Mouse (Mus musculus): ENCODE results near the gene Lpxn. TPM values are rescaled to one million over a fixed set of nuclear protein-coding genes. Genes with fewer than 3 reads are reported as not detected.

Lpxn gene
- total RNA-seq (2022), result 1 to 10 TPM; 1.4 to 6.1 (median 2.7) TPM

- DNase-seq (ENCODE audit: low spot score in 2 of 2), result peak; percentile 98
These were observed at the start of gene Lpxn, which contains the start of gene Zfp91 for GRCm38 (mm10) chr19:12795511-12796327. Gene Lpxn, plus strand, starts transcription at chr19:12796193. Gene Zfp91, minus strand, starts transcription at chr19:12796126.

GRCm38 (mm10) chr19:12756286-12756685 lies 39.7 kb upstream of the Lpxn start:
- DNase-seq (ENCODE audit: low spot score in 2 of 2), result no peak

GRCm38 (mm10) chr19:12758936-12759478 lies 37.0 kb upstream of the Lpxn start:
- DNase-seq (ENCODE audit: low spot score in 2 of 2), result no peak

- DNase-seq (ENCODE audit: low spot score in 2 of 2), result peak; percentile 52 to 55
These were observed 36.3 kb upstream of the Lpxn start for GRCm38 (mm10) chr19:12759656-12760055.

- DNase-seq (ENCODE audit: low spot score in 2 of 2), result no peak
These were observed 33.5 kb upstream of the Lpxn start for GRCm38 (mm10) chr19:12762212-12763130.

GRCm38 (mm10) chr19:12765308-12765707 lies 30.7 kb upstream of the Lpxn start, which contains the start of gene Cntf:
Gene Cntf, minus strand, starts transcription at chr19:12765632.
- DNase-seq (ENCODE audit: low spot score in 2 of 2), result no peak

GRCm38 (mm10) chr19:12770888-12771287 lies 25.1 kb upstream of the Lpxn start:
- DNase-seq (ENCODE audit: low spot score in 2 of 2), result no peak

GRCm38 (mm10) chr19:12780437-12780836 lies 15.6 kb upstream of the Lpxn start:
- no peak for DNase-seq (ENCODE audit: low spot score in 2 of 2)

GRCm38 (mm10) chr19:12786803-12787395 lies 9.1 kb upstream of the Lpxn start:
- no peak for DNase-seq (ENCODE audit: low spot score in 2 of 2)

GRCm38 (mm10) chr19:12787721-12788120 lies 8.3 kb upstream of the Lpxn start:
- no peak for DNase-seq (ENCODE audit: low spot score in 2 of 2)

- no peak for DNase-seq (ENCODE audit: low spot score in 2 of 2)
These were observed 3.6 kb upstream of the Lpxn start for GRCm38 (mm10) chr19:12792374-12792773.

- peak; percentile 89 to 91 for DNase-seq (ENCODE audit: low spot score in 2 of 2)
These were observed 1.6 kb upstream of the Lpxn start for GRCm38 (mm10) chr19:12794056-12795044.

- no peak for DNase-seq (ENCODE audit: low spot score in 2 of 2)
These were observed 883 bp upstream of the Lpxn start for GRCm38 (mm10) chr19:12795110-12795509.

GRCm38 (mm10) chr19:12796328-12796931 lies 437 bp downstream of the Lpxn start:
- peak in 1 of 2 experiments; percentile 58 for DNase-seq (ENCODE audit: low spot score in 2 of 2)

GRCm38 (mm10) chr19:12797071-12797470 lies 1.1 kb downstream of the Lpxn start:
- DNase-seq (ENCODE audit: low spot score in 2 of 2), result peak in 1 of 2 experiments; percentile 24

GRCm38 (mm10) chr19:12798404-12798803 lies 2.4 kb downstream of the Lpxn start:
- no peak for DNase-seq (ENCODE audit: low spot score in 2 of 2)

GRCm38 (mm10) chr19:12799081-12799480 lies 3.1 kb downstream of the Lpxn start:
- DNase-seq (ENCODE audit: low spot score in 2 of 2), result no peak

GRCm38 (mm10) chr19:12800621-12801020 lies 4.6 kb downstream of the Lpxn start:
- DNase-seq (ENCODE audit: low spot score in 2 of 2), result no peak

GRCm38 (mm10) chr19:12801046-12801445 lies 5.1 kb downstream of the Lpxn start:
- no peak for DNase-seq (ENCODE audit: low spot score in 2 of 2)

- peak; percentile 23 to 47 for DNase-seq (ENCODE audit: low spot score in 2 of 2)
These were observed 6.8 kb downstream of the Lpxn start for GRCm38 (mm10) chr19:12802830-12803229.

Measured in layer of hippocampus, adult 8-10 months (tissue).